ENCODE assay signal across 9 mouse cellular contexts in genomic region chr9:20976961-20977689, GRCm38 (mm10). TPM values are rescaled to one million over a fixed set of nuclear protein-coding genes. Genes with fewer than 3 reads are reported as not detected.
DNase-seq lines count a peak whose midpoint lies in the region; ATAC-seq lines count a peak whose summit lies in the region.
"Had no signal": no experiment of that assay in that cellular context is flagged by ENCODE, and none has a peak within 500 bp of the region (broad histone marks: within the 10 kb centered on the region; RNA-seq: fewer than 3 reads in every experiment).

No protein-coding gene starts in this region.

- H3K4me3 ChIP-seq in heart, embryonic 14.5 days (ENCODE audit: control insufficient read depth in 1 of 2, insufficient read depth in 1 of 2, low read depth in 1 of 2, low read length in 2 of 2) = peak overlapping the region; percentile 80 to 92
- H3K4me3 ChIP-seq in hindbrain, embryonic 15.5 days = peak overlapping the region; percentile 75
- H3K4me3 ChIP-seq in midbrain, embryonic 14.5 days (replicated peaks; ENCODE audit: low read depth, low read length) = peak overlapping the region; percentile 57

- peak overlapping the region; percentile 94 for H3K9ac ChIP-seq in heart, embryonic 14.5 days (ENCODE audit: low read length)
- peak overlapping the region; percentile 68; the same call in 1 of the 2 replicates for H3K9ac ChIP-seq in hindbrain, embryonic 15.5 days
- H3K9ac ChIP-seq in midbrain, embryonic 14.5 days (replicated peaks; ENCODE audit: low read length) = no peak overlapping the region

- peak overlapping the region; percentile 96 for H3K4me2 ChIP-seq in heart, embryonic 14.5 days (ENCODE audit: low read length)
- peak overlapping the region; percentile 98 for H3K4me2 ChIP-seq in hindbrain, embryonic 15.5 days
- H3K4me2 ChIP-seq in midbrain, embryonic 14.5 days (ENCODE audit: low read length) = peak overlapping the region; percentile 94

- H3K9me3 ChIP-seq in heart, embryonic 14.5 days (ENCODE audit: control insufficient read depth, low read length) = no peaks in the 10 kb centered on the region
- H3K9me3 ChIP-seq in hindbrain, embryonic 15.5 days = no peaks in the 10 kb centered on the region
- no peaks in the 10 kb centered on the region for H3K9me3 ChIP-seq in midbrain, embryonic 14.5 days (ENCODE audit: control insufficient read depth, low read length)

- H3K4me1 ChIP-seq in heart, embryonic 14.5 days (ENCODE audit: control insufficient read depth in 2 of 2, insufficient read depth in 2 of 2, low read length in 2 of 2) = peaks cover 21 to 38% of the 10 kb centered on the region in 2 experiments
- peaks cover 31% of the 10 kb centered on the region for H3K4me1 ChIP-seq in hindbrain, embryonic 15.5 days (replicated peaks)
- H3K4me1 ChIP-seq in midbrain, embryonic 14.5 days (ENCODE audit: control insufficient read depth, insufficient read depth, low read length) = peaks cover 22% of the 10 kb centered on the region

- DNase-seq in heart, postnatal 25 days (ENCODE audit: low spot score) = no peak
- peak; percentile 79 for DNase-seq in ZHBTc4 (ENCODE audit: low read depth, low spot score)
- DNase-seq in midbrain, embryonic 14.5 days = no peak
- no peak for DNase-seq in left cerebral cortex, adult 9 months (ENCODE audit: low spot score in 2 of 2)
- DNase-seq in kidney, postnatal 4 days = no peak

- H3K36me3 ChIP-seq in heart, embryonic 14.5 days (ENCODE audit: control insufficient read depth, insufficient read depth, low read length) = no peaks in the 10 kb centered on the region; the same call in 1 of the 2 replicates
- H3K36me3 ChIP-seq in hindbrain, embryonic 15.5 days = no peaks in the 10 kb centered on the region
- no peaks in the 10 kb centered on the region for H3K36me3 ChIP-seq in midbrain, embryonic 14.5 days (ENCODE audit: control insufficient read depth, insufficient read depth, low read length)

- no peaks in the 10 kb centered on the region for H3K27me3 ChIP-seq in heart, embryonic 14.5 days (ENCODE audit: control insufficient read depth, insufficient read depth, low read length)
- H3K27me3 ChIP-seq in hindbrain, embryonic 15.5 days = no peaks in the 10 kb centered on the region
- no peaks in the 10 kb centered on the region for H3K27me3 ChIP-seq in midbrain, embryonic 14.5 days (ENCODE audit: control insufficient read depth, insufficient read depth, low read length)
- H3K27me3 ChIP-seq: Patski had no signal

- H3K27ac ChIP-seq in heart, embryonic 14.5 days (replicated peaks in 1 of 2; ENCODE audit: control insufficient read depth in 1 of 2, insufficient read depth in 1 of 2, low read depth in 2 of 2, low read length in 2 of 2) = peak overlapping the region; percentile 35 to 92; a peak in 3 of 4 replicates
- no peak overlapping the region; the same call in 1 of the 2 replicates for H3K27ac ChIP-seq in hindbrain, embryonic 15.5 days (replicated peaks)
- no peak overlapping the region for H3K27ac ChIP-seq in midbrain, embryonic 14.5 days (replicated peaks; ENCODE audit: low read depth, low read length)

- intact Hi-C loops in heart, postnatal 25 days (cut with DNase I) = loop anchor here (2.0 kb wide), 1 partner anchor 24 kb away; no protein-coding TSS in a partner anchor

- ATAC-seq in heart, embryonic 14.5 days (ENCODE audit: insufficient number of reproducible peaks, insufficient read depth, low FRiP score, low read depth) = no peak
- peak; percentile 7; the same call in 1 of the 2 replicates for ATAC-seq in hindbrain, embryonic 15.5 days (ENCODE audit: low FRiP score, low read depth)
- no peak for ATAC-seq in midbrain, embryonic 14.5 days (ENCODE audit: low FRiP score, low TSS enrichment)
- ATAC-seq in granulocyte monocyte progenitor cell, adult 5-6 weeks (replicated peaks; ENCODE audit: poor library complexity, severe bottlenecking) = no peak

- 5% methylated on average over 4 of the region's 4 CpGs for WGBS in heart, embryonic 14.5 days
- 4% methylated on average over 4 of the region's 4 CpGs for WGBS in hindbrain, embryonic 15.5 days
- 5% methylated on average over 4 of the region's 4 CpGs for WGBS in midbrain, embryonic 14.5 days

RNA-seq across cellular contexts. Expression of gene S1pr2, which starts 0.5 kb away (rescaled TPM):
- 20.1 and 21.5 TPM in 2 replicates for polyA plus RNA-seq in heart, embryonic 14.5 days (2014; fragmentation: Nextera tagmentation; extraction: Ambion mirVana)
- total RNA-seq in heart, postnatal 25 days (2021) = 1 to 10 TPM; 4.2 to 6.7 TPM
- 8.5 and 10.8 TPM in 2 replicates for polyA plus RNA-seq in hindbrain, embryonic 15.5 days (2015; fragmentation: Nextera tagmentation; extraction: Ambion mirVana)
- 4.1 and 10.8 TPM in 2 replicates for polyA plus RNA-seq in midbrain, embryonic 14.5 days (2014; fragmentation: Nextera tagmentation; extraction: Ambion mirVana)
- total RNA-seq in granulocyte monocyte progenitor cell, adult 5-6 weeks (2014; fragmentation: Nextera tagmentation) = 3.7 and 11.0 TPM in 2 replicates
- 3.2 and 3.4 TPM in 2 replicates for total RNA-seq in granulocyte monocyte progenitor cell, adult 5-6 weeks (2017)

RNA-seq across cellular contexts. Expression of gene Dnmt1, which starts 17.4 kb away (rescaled TPM):
- 35.2 and 39.4 TPM in 2 replicates for polyA plus RNA-seq in heart, embryonic 14.5 days (2014; fragmentation: Nextera tagmentation; extraction: Ambion mirVana)
- 10 to 100 TPM; 12.4 to 12.7 TPM for total RNA-seq in heart, postnatal 25 days (2021)
- 60.5 and 63.9 TPM in 2 replicates for polyA plus RNA-seq in hindbrain, embryonic 15.5 days (2015; fragmentation: Nextera tagmentation; extraction: Ambion mirVana)
- 51.1 and 51.5 TPM in 2 replicates for polyA plus RNA-seq in midbrain, embryonic 14.5 days (2014; fragmentation: Nextera tagmentation; extraction: Ambion mirVana)
- total RNA-seq in granulocyte monocyte progenitor cell, adult 5-6 weeks (2014; fragmentation: Nextera tagmentation) = 172 and 204 TPM in 2 replicates
- 244 and 247 TPM in 2 replicates for total RNA-seq in granulocyte monocyte progenitor cell, adult 5-6 weeks (2017)

RNA-seq across cellular contexts. Expression of gene Mrpl4, which starts 25.4 kb away (rescaled TPM):
- polyA plus RNA-seq in heart, embryonic 14.5 days (2014; fragmentation: Nextera tagmentation; extraction: Ambion mirVana) = 151 and 160 TPM in 2 replicates
- 100 to 1,000 TPM; 143 to 144 TPM for total RNA-seq in heart, postnatal 25 days (2021)
- polyA plus RNA-seq in hindbrain, embryonic 15.5 days (2015; fragmentation: Nextera tagmentation; extraction: Ambion mirVana) = 109 and 114 TPM in 2 replicates
- polyA plus RNA-seq in midbrain, embryonic 14.5 days (2014; fragmentation: Nextera tagmentation; extraction: Ambion mirVana) = 98.6 and 112 TPM in 2 replicates
- total RNA-seq in granulocyte monocyte progenitor cell, adult 5-6 weeks (2014; fragmentation: Nextera tagmentation) = 44.8 and 73.4 TPM in 2 replicates
- 44.5 and 46.0 TPM in 2 replicates for total RNA-seq in granulocyte monocyte progenitor cell, adult 5-6 weeks (2017)

RNA-seq across cellular contexts. Expression of gene Icam1, which starts 38.7 kb away (rescaled TPM):
- polyA plus RNA-seq in heart, embryonic 14.5 days (2014; fragmentation: Nextera tagmentation; extraction: Ambion mirVana) = 13.9 and 14.4 TPM in 2 replicates
- total RNA-seq in heart, postnatal 25 days (2021) = 1 to 10 TPM; 7.7 to 9.6 TPM
- polyA plus RNA-seq in hindbrain, embryonic 15.5 days (2015; fragmentation: Nextera tagmentation; extraction: Ambion mirVana) = 3.4 and 3.9 TPM in 2 replicates
- polyA plus RNA-seq in midbrain, embryonic 14.5 days (2014; fragmentation: Nextera tagmentation; extraction: Ambion mirVana) = 1.7 and 4.1 TPM in 2 replicates
- total RNA-seq in granulocyte monocyte progenitor cell, adult 5-6 weeks (2014; fragmentation: Nextera tagmentation) = 11.6 and 14.7 TPM in 2 replicates
- 5.9 and 8.0 TPM in 2 replicates for total RNA-seq in granulocyte monocyte progenitor cell, adult 5-6 weeks (2017)

RNA-seq across cellular contexts. Expression of gene Icam4, which starts 52.0 kb away (rescaled TPM):
- polyA plus RNA-seq in heart, embryonic 14.5 days (2014; fragmentation: Nextera tagmentation; extraction: Ambion mirVana) = 1.3 and 1.9 TPM in 2 replicates
- under 1 TPM; 0.26 to 0.64 TPM for total RNA-seq in heart, postnatal 25 days (2021)
- not detected in 2 replicates for polyA plus RNA-seq in hindbrain, embryonic 15.5 days (2015; fragmentation: Nextera tagmentation; extraction: Ambion mirVana)
- not detected in 2 replicates for polyA plus RNA-seq in midbrain, embryonic 14.5 days (2014; fragmentation: Nextera tagmentation; extraction: Ambion mirVana)
- total RNA-seq in granulocyte monocyte progenitor cell, adult 5-6 weeks (2014; fragmentation: Nextera tagmentation) = 2.1 and 2.3 TPM in 2 replicates
- 0.31 and 1.2 TPM in 2 replicates for total RNA-seq in granulocyte monocyte progenitor cell, adult 5-6 weeks (2017)

Comparison
In these comparisons a context has a peak if more than half of its experiments do, and no peak if none do; other contexts are left out.
1. H3K27ac ChIP-seq: peak in heart, embryonic 14.5 days (2 of 2); none in hindbrain, embryonic 15.5 days (single experiment) and midbrain, embryonic 14.5 days (single experiment).
2. Peak in every context shown above with its lines, with median percentiles within 50 percentile points of each other: H3K4me2 ChIP-seq and H3K4me3 ChIP-seq.